Mouse (Mus musculus): ENCODE data around the gene Cacnb2.

GRCm38 (mm10) chr2:14992531-14992930, 389.6 kb downstream of the Cacnb2 start:
- no peak for TF ChIP-seq CTCF (IDR thresholded peaks at IDR 0.05; ENCODE audit: insufficient read depth, low read length)
- no peak for TF ChIP-seq POLR2A (IDR thresholded peaks at IDR 0.05; ENCODE audit: borderline replicate concordance, extremely low read depth, low read depth, low read length)

Data from lung, adult 2 months (tissue).